Mouse (Mus musculus) cerebellum, adult 2 months (tissue): ENCODE measurements at regions not wholly inside any gene's neighbourhood (a gene's known extent, or its start where the extent isn't known, plus 50 kb on each side); places are given as distances from the start of the nearest gene placed in this dataset.

ENCODE experiments used
- CTCF ChIP-seq: fragments of 200-500 bp; IDR thresholded peaks from 2 replicates; pipeline ENCODE4 v1.5.1; 2011; ENCODE audit warnings: low read depth, mild to moderate bottlenecking, control low read depth, low read length, moderate library complexity, borderline replicate concordance; ENCODE audit not compliant: insufficient read depth
- POLR2A ChIP-seq: fragments of 200-500 bp; IDR thresholded peaks from 2 replicates; pipeline ENCODE4 v1.6.1; 2011; ENCODE audit warnings: low read length, control low read depth, borderline replicate concordance; ENCODE audit not compliant: insufficient read depth

GRCm38 (mm10) chr11:24357388-24357787, 279.5 kb downstream of the Bcl11a start:
- TF ChIP-seq CTCF (no peak), POLR2A (no peak)
